Mouse (Mus musculus) myocyte (in vitro differentiated cells): ENCODE data around the gene Abhd17b. TPM values are rescaled to one million over a fixed set of nuclear protein-coding genes. Genes with fewer than 3 reads are reported as not detected.

Experiments
- H3K27me3 ChIP-seq: one replicate; pipeline ENCODE4 v1.6.1; 2011; ENCODE audit not compliant: control insufficient read depth, insufficient read depth, insufficient read length
- H3K36me3 ChIP-seq: one replicate; pipeline ENCODE4 v1.6.1; 2011; ENCODE audit not compliant: control insufficient read depth, insufficient read depth
- H3K4me2 ChIP-seq: one replicate; pipeline ENCODE4 v1.6.1; 2011; ENCODE audit warnings: low read depth, control low read depth
- H3K4me3 ChIP-seq: one replicate; pipeline ENCODE4 v1.5.1; 2011; ENCODE audit warnings: mild to moderate bottlenecking, control low read depth, moderate library complexity
- H3K79me2 ChIP-seq: one replicate; pipeline ENCODE4 v1.6.1; 2011; ENCODE audit not compliant: control insufficient read depth, insufficient read depth
- H3ac ChIP-seq: one replicate; pipeline ENCODE4 v1.6.1; 2011; ENCODE audit not compliant: control insufficient read depth, insufficient read length
- CEBPB ChIP-seq: IDR thresholded peaks from 2 replicates; pipeline ENCODE4 v1.6.1; 2011; ENCODE audit warnings: mild to moderate bottlenecking, moderate library complexity; ENCODE audit not compliant: poor library complexity, insufficient read depth, severe bottlenecking
- E2F4 ChIP-seq: IDR thresholded peaks from one replicate; pipeline ENCODE4 v1.6.1; 2011; ENCODE audit warnings: mild to moderate bottlenecking, control low read depth, moderate library complexity; ENCODE audit not compliant: insufficient read depth
- MAX ChIP-seq: IDR thresholded peaks from one replicate; pipeline ENCODE4 v1.6.1; 2011; ENCODE audit warnings: low read depth, mild to moderate bottlenecking, control low read depth
- MYOD1 ChIP-seq, 3 experiments: IDR thresholded peaks; one replicate each; pipeline ENCODE4 v1.6.1; 2011; ENCODE audit warnings: control low read depth in 2 of 3, low read depth in 2 of 3, mild to moderate bottlenecking in 2 of 3, moderate library complexity in 1 of 3; ENCODE audit not compliant: insufficient read length in 2 of 3, control insufficient read depth in 1 of 3
- MYOG ChIP-seq, 3 experiments: IDR thresholded peaks; one replicate each; pipeline ENCODE4 v1.6.1; 2011; ENCODE audit warnings: control low read depth in 2 of 3, low read depth in 2 of 3, mild to moderate bottlenecking in 2 of 3; ENCODE audit not compliant: insufficient read length in 2 of 3, control insufficient read depth in 1 of 3, insufficient read depth in 1 of 3
- POLR2A ChIP-seq: IDR thresholded peaks from one replicate; pipeline ENCODE4 v1.6.1; 2011; ENCODE audit warnings: low read depth, mild to moderate bottlenecking, control low read depth, moderate library complexity; ENCODE audit not compliant: insufficient read length
- POLR2AphosphoS2 ChIP-seq: IDR thresholded peaks from one replicate; pipeline ENCODE4 v1.6.1; 2011; ENCODE audit warnings: low read depth, control low read depth; ENCODE audit not compliant: insufficient read length
- REST ChIP-seq: IDR thresholded peaks from one replicate; pipeline ENCODE4 v1.6.1; 2011; ENCODE audit warnings: mild to moderate bottlenecking, control low read depth, moderate library complexity; ENCODE audit not compliant: insufficient read depth, insufficient read length
- SRF ChIP-seq: IDR thresholded peaks from one replicate; pipeline ENCODE4 v1.6.1; 2011; ENCODE audit warnings: low read depth; ENCODE audit not compliant: control insufficient read depth, insufficient read length
- TCF12 ChIP-seq: IDR thresholded peaks from one replicate; pipeline ENCODE4 v1.6.1; 2011; ENCODE audit warnings: mild to moderate bottlenecking, control low read depth; ENCODE audit not compliant: poor library complexity, insufficient read depth, severe bottlenecking
- TCF3 ChIP-seq: IDR thresholded peaks from one replicate; pipeline ENCODE4 v1.6.1; 2011; ENCODE audit warnings: low read depth, control low read depth; ENCODE audit not compliant: insufficient read length
- USF1 ChIP-seq: IDR thresholded peaks from one replicate; pipeline ENCODE4 v1.6.1; 2011; ENCODE audit warnings: low read depth, mild to moderate bottlenecking, control low read depth, moderate library complexity
- polyA plus RNA-seq: library from polyadenylated mRNA; unstranded; fragments of >200 nt; fragmentation: generic; extraction: Trizol; gene quantifications from one replicate; pipeline ENCODE4 v1.2.1, GENCODE M21; 2012; ENCODE audit warnings: missing spikeins

Gene Abhd17b
- polyA plus RNA-seq, 1 experiment = 11.2 TPM

DNA sequence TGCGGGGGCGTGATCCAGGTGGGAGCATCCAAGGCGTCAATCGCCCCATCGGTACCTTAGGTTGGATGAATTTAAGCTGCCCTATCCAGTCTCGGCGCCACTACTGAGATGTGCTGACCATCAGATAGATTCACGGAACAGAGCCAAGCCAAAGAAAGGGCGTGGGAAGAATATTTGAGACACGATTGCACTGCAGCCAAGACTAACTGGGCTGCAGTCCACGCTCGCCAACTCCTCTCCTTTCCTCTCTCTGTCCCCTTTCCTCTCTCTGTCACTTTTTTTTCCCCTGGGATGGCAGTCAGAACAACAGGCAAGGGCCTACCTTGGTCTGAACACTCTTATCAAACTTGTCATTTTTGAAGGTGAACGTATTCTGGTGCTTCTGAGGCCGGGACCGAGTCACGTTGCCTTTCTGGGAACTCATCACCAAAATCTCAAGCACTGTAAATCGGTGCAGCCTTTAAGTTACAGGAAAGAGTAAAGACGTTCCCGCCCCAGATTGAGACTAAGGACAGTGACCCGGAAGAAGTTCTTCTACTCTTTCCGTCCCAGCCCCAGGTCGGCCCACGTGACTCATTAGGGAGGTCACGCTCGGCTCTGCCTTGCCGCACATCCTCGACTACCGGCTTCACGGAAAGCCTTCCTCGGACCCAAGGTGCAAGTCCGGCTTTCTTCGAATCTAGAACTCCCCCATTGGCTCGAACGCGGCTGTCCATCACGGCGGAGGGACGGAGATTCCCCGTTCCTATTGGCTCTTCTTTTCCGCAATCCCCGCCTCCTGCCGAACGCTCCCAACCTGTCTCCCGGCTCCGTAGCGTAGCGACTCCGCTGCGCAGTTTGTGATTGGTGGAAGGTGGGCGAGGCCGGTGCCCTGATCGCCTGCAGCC is 457 bp upstream of the Abhd17b start, which contains the start of gene 1110059E24Rik:
TSS of gene 1110059E24Rik (minus strand) at position 692 of the 887 bp plus-strand sequence.
- Histone ChIP-seq H3K79me2 (peaks cover 83% of the 10 kb centered on the region), H3K4me3 (peak within 1 kb of the TSS; percentile 62), H3K4me2 (peak within 1 kb of the TSS; percentile 88), H3ac (peak within 1 kb of the TSS; percentile 86), H3K27me3 (no peaks in the 10 kb centered on the region), H3K36me3 (no peaks in the 10 kb centered on the region)
- TF ChIP-seq E2F4 (peak; percentile 71), CEBPB (no peak), USF1 (peak; percentile 99), MYOD1 (IDR thresholded peaks at IDR 0.05; ENCODE audit: control insufficient read depth in 1 of 3, insufficient read length in 2 of 3, low read depth in 2 of 3) (no peak), POLR2AphosphoS2 (no peak), SRF (no peak), MAX (no peak), POLR2A (no peak), TCF3 (no peak), TCF12 (no peak)

DNA sequence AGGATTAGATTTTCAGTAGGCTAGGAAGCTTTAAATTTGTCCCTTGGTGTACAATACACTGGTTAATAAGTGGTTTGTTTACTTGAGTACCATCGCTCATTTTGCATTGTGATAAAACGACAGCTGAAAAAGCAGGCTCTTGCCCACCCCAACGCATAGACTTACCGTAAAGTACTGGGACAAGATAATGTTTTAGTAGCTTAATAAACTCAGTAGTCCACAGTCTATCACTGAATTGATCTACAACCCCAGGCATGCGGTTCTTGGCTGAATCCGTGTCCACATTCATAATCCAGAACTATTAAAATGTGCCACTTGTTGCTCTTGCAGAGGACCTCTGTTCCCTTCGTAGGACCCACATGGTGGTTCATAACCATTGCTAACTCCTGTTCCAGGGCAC is 1.8 kb downstream of the Abhd17b start:
- peak overlapping the region; percentile 62 for H3K4me3 ChIP-seq
- H3K27me3 ChIP-seq = no peaks in the 10 kb centered on the region
- TF ChIP-seq E2F4 = no peak
- TF ChIP-seq MYOG (IDR thresholded peaks at IDR 0.05; ENCODE audit: control insufficient read depth in 1 of 3, insufficient read depth in 1 of 3, insufficient read length in 2 of 3, low read depth in 2 of 3) = no peak
- TF ChIP-seq TCF3 = no peak
- TF ChIP-seq SRF = no peak
- TF ChIP-seq MYOD1 (IDR thresholded peaks at IDR 0.05; ENCODE audit: control insufficient read depth in 1 of 3, insufficient read length in 2 of 3, low read depth in 2 of 3) = no peak
- TF ChIP-seq REST = no peak
- no peak for TF ChIP-seq CEBPB
- TF ChIP-seq POLR2A = no peak
- no peak for TF ChIP-seq TCF12
- no peak for TF ChIP-seq POLR2AphosphoS2
- no peak overlapping the region for H3ac ChIP-seq
- peaks cover 85% of the 10 kb centered on the region for H3K79me2 ChIP-seq
- H3K4me2 ChIP-seq = peak overlapping the region; percentile 88
- no peaks in the 10 kb centered on the region for H3K36me3 ChIP-seq

DNA sequence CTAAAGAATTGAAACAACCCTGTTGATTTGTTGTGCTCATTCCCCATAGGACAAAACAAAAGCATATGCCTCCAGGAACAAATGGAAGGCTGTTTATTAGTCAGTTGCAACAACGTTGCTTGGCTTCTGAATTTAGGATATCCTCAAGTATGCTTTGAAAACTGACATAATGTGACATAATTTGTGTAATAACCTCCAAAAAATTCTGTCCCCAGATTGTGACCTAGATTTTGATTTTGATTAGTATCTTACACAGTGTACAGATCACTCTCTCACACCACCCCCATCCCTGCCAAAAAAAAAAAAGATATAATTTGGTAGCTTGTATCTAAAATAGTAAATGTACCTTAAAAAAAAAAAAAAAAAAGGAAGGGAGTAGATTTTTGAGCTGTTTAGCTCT is 7.7 kb downstream of the Abhd17b start:
- Histone ChIP-seq H3ac (no peak overlapping the region), H3K36me3 (no peaks in the 10 kb centered on the region), H3K27me3 (no peaks in the 10 kb centered on the region), H3K4me3 (no peak overlapping the region), H3K4me2 (no peak overlapping the region), H3K79me2 (peaks cover 99% of the 10 kb centered on the region)
- TF ChIP-seq TCF3 (no peak), MAX (no peak), USF1 (no peak), MYOD1 (IDR thresholded peaks at IDR 0.05; ENCODE audit: control insufficient read depth in 1 of 3, insufficient read length in 2 of 3, low read depth in 2 of 3) (no peak), MYOG (IDR thresholded peaks at IDR 0.05; ENCODE audit: control insufficient read depth in 1 of 3, insufficient read depth in 1 of 3, insufficient read length in 2 of 3, low read depth in 2 of 3) (no peak), POLR2AphosphoS2 (no peak), SRF (no peak), REST (no peak), TCF12 (no peak), E2F4 (no peak), CEBPB (no peak), POLR2A (no peak)

DNA sequence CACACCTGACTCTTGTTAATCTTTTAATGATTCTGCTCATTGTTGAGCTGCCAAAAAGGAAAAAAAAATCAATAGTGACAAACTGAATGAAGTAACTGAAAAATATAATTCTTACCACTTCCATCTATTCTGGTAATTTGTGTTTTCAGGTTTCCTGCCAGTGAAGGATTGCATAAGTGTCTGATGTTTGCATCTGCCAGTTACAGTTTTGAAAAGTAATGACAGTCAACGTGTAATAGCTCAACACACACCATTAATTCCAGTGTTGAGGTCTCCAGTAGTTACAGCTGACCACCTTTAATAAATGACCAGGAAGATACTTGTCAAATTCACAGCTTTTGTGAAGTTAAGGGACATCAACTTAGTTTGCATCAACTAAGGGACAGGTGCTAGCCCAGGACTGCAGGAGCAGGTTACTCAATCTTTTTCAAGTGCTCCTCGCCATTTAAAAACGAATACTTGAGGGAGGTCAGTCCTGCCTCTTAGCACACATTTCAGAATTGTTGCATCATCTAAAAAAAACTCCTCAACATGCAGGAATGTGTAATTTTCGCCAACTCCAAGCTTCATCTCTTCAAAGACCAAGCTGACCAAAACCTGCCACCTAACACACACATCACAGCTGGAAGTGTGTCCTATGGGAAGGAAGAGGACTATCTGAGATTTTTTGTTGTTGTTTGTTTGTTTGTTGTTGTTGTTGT is 10.9 kb downstream of the Abhd17b start:
- TF ChIP-seq TCF12 (no peak), CEBPB (peak; percentile 90)
- H3K4me3 ChIP-seq = no peak overlapping the region

DNA sequence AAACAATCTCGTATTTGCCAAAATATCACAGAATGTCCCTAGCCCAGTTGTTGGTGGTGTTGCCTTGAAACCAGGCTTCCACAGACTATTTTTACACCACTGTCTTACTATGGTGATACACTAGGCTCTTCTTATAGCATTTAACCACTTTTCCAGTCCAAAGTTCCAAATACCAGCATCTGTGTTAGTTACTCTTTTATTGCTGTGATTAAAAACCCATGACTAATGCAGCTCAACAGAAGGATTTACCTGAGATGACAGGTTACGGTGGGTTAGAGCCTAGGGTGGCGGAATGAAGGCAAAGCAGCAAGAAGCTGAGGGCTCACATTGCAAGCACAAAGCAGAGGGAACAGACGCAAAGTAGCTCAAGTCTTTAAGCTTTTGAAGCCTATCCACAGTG is 16.7 kb downstream of the Abhd17b start:
- no peak overlapping the region for H3ac ChIP-seq
- TF ChIP-seq POLR2AphosphoS2 (no peak), POLR2A (no peak), REST (no peak), E2F4 (no peak), MYOG (IDR thresholded peaks at IDR 0.05; ENCODE audit: control insufficient read depth in 1 of 3, insufficient read depth in 1 of 3, insufficient read length in 2 of 3, low read depth in 2 of 3) (no peak), TCF12 (no peak), USF1 (no peak), MYOD1 (IDR thresholded peaks at IDR 0.05; ENCODE audit: control insufficient read depth in 1 of 3, insufficient read length in 2 of 3, low read depth in 2 of 3) (no peak), MAX (no peak), CEBPB (no peak), TCF3 (no peak), SRF (no peak)
- no peak overlapping the region for H3K4me2 ChIP-seq
- no peaks in the 10 kb centered on the region for H3K27me3 ChIP-seq
- no peaks in the 10 kb centered on the region for H3K36me3 ChIP-seq
- peaks cover 85% of the 10 kb centered on the region for H3K79me2 ChIP-seq
- no peak overlapping the region for H3K4me3 ChIP-seq

More for the DNA sequence above, 10.9 kb downstream of the Abhd17b start:
- peaks cover 90% of the 10 kb centered on the region for H3K79me2 ChIP-seq
- no peak overlapping the region for H3ac ChIP-seq
- H3K36me3 ChIP-seq = no peaks in the 10 kb centered on the region
- no peaks in the 10 kb centered on the region for H3K27me3 ChIP-seq
- H3K4me2 ChIP-seq = no peak overlapping the region
